Mouse (Mus musculus): ENCODE measurements around the gene Aqp2.

DNA sequence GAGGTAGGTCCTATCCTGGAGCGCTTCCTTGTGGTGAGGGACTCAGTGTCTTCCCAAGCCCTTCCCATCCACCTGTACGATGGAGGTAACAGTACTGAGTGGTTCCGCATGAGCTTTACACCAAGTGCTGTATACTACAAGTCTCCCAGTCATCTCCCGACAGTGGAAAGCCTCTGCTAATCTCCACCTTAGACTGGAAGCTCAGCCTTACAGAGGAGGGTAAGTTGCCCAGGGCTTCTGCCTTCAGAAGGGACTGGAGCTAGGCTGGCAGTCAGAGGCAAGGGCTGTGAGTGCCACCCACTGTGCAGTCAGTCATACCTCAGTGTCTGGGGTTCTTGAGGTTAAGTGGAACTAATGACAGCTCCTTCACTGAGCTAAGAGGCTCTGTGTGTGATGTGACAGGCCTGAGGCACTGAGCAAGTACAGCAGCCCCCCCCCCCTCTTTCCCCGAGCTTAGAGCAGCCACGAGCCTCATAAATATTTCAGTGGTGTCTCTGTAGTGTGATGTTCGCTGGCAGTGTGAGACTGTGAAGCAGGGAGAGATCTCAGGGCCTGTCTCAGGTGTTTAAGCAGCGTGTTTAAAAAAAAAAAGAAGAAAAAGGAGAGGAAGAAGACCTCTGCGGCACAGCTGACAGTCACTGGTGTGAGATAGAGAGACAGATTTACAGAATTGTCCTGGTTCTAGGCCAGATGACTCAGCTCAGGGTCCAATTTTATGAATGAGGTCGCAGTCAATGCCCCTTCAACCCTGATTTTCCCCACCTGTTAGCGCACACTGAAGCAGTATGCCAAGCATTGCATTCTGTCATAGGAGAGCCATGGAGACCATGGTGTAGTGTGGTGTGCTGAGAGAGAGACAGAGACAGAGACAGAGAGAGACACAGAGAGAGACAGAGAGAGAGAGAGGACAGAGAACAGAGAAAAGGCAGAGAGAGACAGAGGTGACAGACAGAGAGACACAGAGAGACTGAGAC is 41.7 kb upstream of the Aqp2 start:
- TF ChIP-seq CTCF (IDR thresholded peaks at IDR 0.05; ENCODE audit: borderline replicate concordance, control insufficient read depth, extremely low read depth, insufficient read depth, low read length, poor library complexity) (no peak), POLR2A (IDR thresholded peaks at IDR 0.05; ENCODE audit: control insufficient read depth, extremely low read depth, insufficient read depth, low read length, poor library complexity) (no peak)
